Mouse (Mus musculus) spleen, adult 12 weeks (tissue): ENCODE measurements around the gene Naaladl2.

Experiments used
- DNase-seq: peaks from one replicate; pipeline ENCODE4 v3.0.0; 2022; ENCODE audit warnings: low spot score

The Naaladl2 gene

GRCm38 (mm10) chr3:23972747-23973667, 1171.1 kb downstream of the Naaladl2 start:
- DNase-seq = no peak

GRCm38 (mm10) chr3:23962961-23963621, 1181.0 kb downstream of the Naaladl2 start:
- no peak for DNase-seq

- no peak for DNase-seq
These were observed 1197.9 kb downstream of the Naaladl2 start for GRCm38 (mm10) chr3:23946182-23946581.

- no peak for DNase-seq
These were observed 1206.8 kb downstream of the Naaladl2 start for GRCm38 (mm10) chr3:23937299-23937698.

- no peak for DNase-seq
These were observed 1216.0 kb downstream of the Naaladl2 start for GRCm38 (mm10) chr3:23928097-23928496.

DNA sequence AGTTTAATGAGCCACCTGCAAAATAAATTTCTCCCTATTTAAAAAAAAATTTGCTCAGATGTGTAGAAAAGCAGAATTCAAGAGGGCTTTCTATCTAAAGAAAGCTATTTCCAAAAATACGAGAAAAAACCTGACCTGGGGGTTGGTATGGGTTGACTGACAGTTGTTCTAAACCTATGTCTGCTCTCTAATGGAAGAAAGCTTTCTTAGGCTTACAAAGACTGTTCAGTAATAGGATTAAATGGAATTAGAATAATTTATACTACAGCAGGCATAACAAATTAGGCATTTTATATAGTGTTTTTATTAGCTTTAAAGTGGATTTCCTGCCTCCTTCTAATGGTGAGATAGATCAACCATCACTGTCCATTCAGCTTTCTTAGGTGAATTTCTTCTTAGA, 1236.4 kb downstream of the Naaladl2 start:
- no peak for DNase-seq

- no peak for DNase-seq
These were observed 1278.4 kb downstream of the Naaladl2 start for GRCm38 (mm10) chr3:23865688-23866087.

DNA sequence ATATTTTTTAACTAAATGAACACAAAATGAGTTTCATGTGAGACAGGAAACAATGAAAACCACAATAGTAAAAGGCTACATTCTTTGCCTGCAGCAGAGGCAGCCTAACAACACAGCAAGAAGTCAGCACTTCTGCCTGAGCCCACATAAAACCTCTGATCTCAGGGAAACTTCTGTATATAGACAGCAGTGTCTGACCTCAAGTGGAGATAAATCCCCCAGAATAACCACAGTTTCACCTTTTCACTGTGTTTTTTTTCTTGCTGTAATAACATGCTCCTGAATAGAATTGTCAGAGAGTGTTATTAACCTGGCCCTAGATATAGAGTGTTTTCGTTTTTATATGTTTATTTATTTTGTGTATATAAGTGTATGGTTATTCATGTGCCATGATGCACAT, 1286.8 kb downstream of the Naaladl2 start:
- DNase-seq = no peak

DNA sequence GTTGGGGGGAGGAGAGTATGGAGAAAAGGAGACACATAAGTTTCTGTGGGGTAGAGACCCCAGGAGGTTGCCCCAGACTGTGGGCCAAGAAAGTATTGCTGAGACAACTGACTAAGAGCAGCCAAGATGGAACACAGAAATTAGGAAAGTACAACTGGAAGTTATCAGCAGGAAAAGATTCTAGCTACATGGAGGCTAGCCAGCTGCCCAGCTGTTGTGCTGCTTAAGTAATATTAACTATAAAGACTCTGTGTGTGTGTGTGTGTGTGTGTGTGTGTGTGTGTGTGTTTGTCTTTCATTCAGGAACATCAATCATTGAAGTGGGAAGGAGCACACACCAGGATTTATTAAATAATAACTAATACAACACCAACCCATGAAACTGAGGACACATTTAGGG, 1326.5 kb downstream of the Naaladl2 start:
- no peak for DNase-seq

- DNase-seq = no peak
These were observed 1385.3 kb downstream of the Naaladl2 start for GRCm38 (mm10) chr3:23758746-23759145.
